Mouse (Mus musculus): ENCODE results near the gene Map3k13. TPM values are rescaled to one million over a fixed set of nuclear protein-coding genes. Genes with fewer than 3 reads are reported as not detected.
"Not testable (repeated sequence)": the region's sequence is repeated elsewhere in the genome, so short reads cannot be mapped to it uniquely, and the experiment has no call there.

Map3k13 gene
- total RNA-seq, 1 experiment, result 0.36 TPM

DNA sequence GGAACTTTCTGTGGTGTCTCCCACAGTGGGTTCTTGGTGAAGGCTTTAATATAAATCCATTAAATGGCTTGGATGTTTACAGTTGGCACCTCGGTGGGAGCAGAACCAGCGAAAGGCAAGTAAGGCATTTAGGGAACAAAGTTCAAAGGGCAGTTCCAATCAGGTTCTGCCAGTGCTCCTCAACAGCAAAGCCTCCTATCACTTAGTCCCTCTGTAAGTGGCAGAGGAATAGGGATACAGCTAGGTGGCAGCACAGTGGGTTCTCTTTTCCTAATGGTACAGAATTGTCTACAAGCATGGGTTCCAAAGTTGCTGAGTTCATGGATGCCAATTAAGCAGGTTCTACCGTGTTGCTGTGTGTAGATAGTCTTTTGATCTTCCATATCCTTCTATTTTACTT, 5.6 kb upstream of the Map3k13 start:
- TF ChIP-seq HCFC1 (IDR thresholded peaks at IDR 0.05; ENCODE audit: borderline replicate concordance, insufficient read depth, low read length) (no peak), CHD2 (IDR thresholded peaks at IDR 0.05; ENCODE audit: low read depth, low read length) (no peak)
- Histone ChIP-seq H3K27ac (ENCODE audit: insufficient read depth, low read depth, low read length, poor library complexity, severe bottlenecking) (no peak overlapping the region), H3K36me3 (ENCODE audit: control insufficient read depth, insufficient read depth, low read length, poor library complexity, severe bottlenecking) (no peaks in the 10 kb centered on the region), H3K9me3 (ENCODE audit: control insufficient read depth, insufficient read depth, low read depth, low read length) (no peaks in the 10 kb centered on the region), H3K4me3 (ENCODE audit: insufficient read depth in 1 of 2, low read depth in 1 of 2, low read length in 2 of 2, poor library complexity in 1 of 2, severe bottlenecking in 1 of 2) (no peak overlapping the region), H3K4me1 (ENCODE audit: control insufficient read depth in 2 of 2, insufficient read depth in 2 of 2, low read length in 2 of 2, poor library complexity in 1 of 2) (peaks cover 0 to 3% of the 10 kb centered on the region in 2 experiments; a peak in 1 of 4 replicates), H3K9ac (ENCODE audit: insufficient read depth, low read depth, low read length, poor library complexity, severe bottlenecking) (no peak overlapping the region)
- in situ Hi-C loops (cut with MboI; ENCODE audit: low sequenced_read_pairs in 2 of 2, unreplicated experiment in 2 of 2), result no loop called here
- DNase-seq (ENCODE audit: low read depth, low spot score), result no peak

- H3K4me3 ChIP-seq (ENCODE audit: insufficient read depth in 1 of 2, low read depth in 1 of 2, low read length in 2 of 2, poor library complexity in 1 of 2, severe bottlenecking in 1 of 2), result no peak overlapping the region
- in situ Hi-C loops (cut with MboI; ENCODE audit: low sequenced_read_pairs in 2 of 2, unreplicated experiment in 2 of 2), result no loop called here
- no peak for TF ChIP-seq HCFC1 (IDR thresholded peaks at IDR 0.05; ENCODE audit: borderline replicate concordance, insufficient read depth, low read length)
- TF ChIP-seq ZNF384 (IDR thresholded peaks at IDR 0.05; ENCODE audit: low read depth, low read length), result no peak
- no peak for TF ChIP-seq ZC3H11A (IDR thresholded peaks at IDR 0.05; ENCODE audit: borderline replicate concordance, low read depth, low read length)
- no peak for TF ChIP-seq CHD2 (IDR thresholded peaks at IDR 0.05; ENCODE audit: low read depth, low read length)
- no peak for TF ChIP-seq MAFK (IDR thresholded peaks at IDR 0.05; ENCODE audit: insufficient read depth, low read depth, low read length)
These were observed 5.0 kb upstream of the Map3k13 start for GRCm38 (mm10) chr16:21789180-21789579.

GRCm38 (mm10) chr16:21790469-21790868, 3.7 kb upstream of the Map3k13 start:
- no peak overlapping the region for H3K9ac ChIP-seq (ENCODE audit: insufficient read depth, low read depth, low read length, poor library complexity, severe bottlenecking)
- in situ Hi-C loops (cut with MboI; ENCODE audit: low sequenced_read_pairs in 2 of 2, unreplicated experiment in 2 of 2), result no loop called here
- no peak overlapping the region for H3K27ac ChIP-seq (ENCODE audit: insufficient read depth, low read depth, low read length, poor library complexity, severe bottlenecking)
- peaks cover 2 to 3% of the 10 kb centered on the region in 2 experiments; a peak in 1 of 4 replicates for H3K4me1 ChIP-seq (ENCODE audit: control insufficient read depth in 2 of 2, insufficient read depth in 2 of 2, low read length in 2 of 2, poor library complexity in 1 of 2)
- H3K36me3 ChIP-seq (ENCODE audit: control insufficient read depth, insufficient read depth, low read length, poor library complexity, severe bottlenecking), result no peaks in the 10 kb centered on the region
- no peak for TF ChIP-seq MAFK (IDR thresholded peaks at IDR 0.05; ENCODE audit: insufficient read depth, low read depth, low read length)
- no peak for TF ChIP-seq CHD2 (IDR thresholded peaks at IDR 0.05; ENCODE audit: low read depth, low read length)
- no peak for TF ChIP-seq ZC3H11A (IDR thresholded peaks at IDR 0.05; ENCODE audit: borderline replicate concordance, low read depth, low read length)
- TF ChIP-seq HCFC1 (IDR thresholded peaks at IDR 0.05; ENCODE audit: borderline replicate concordance, insufficient read depth, low read length), result no peak
- no peak for TF ChIP-seq ZNF384 (IDR thresholded peaks at IDR 0.05; ENCODE audit: low read depth, low read length)
- DNase-seq (ENCODE audit: low read depth, low spot score), result no peak
- H3K9me3 ChIP-seq (ENCODE audit: control insufficient read depth, insufficient read depth, low read depth, low read length), result no peaks in the 10 kb centered on the region
- no peak overlapping the region for H3K4me3 ChIP-seq (ENCODE audit: insufficient read depth in 1 of 2, low read depth in 1 of 2, low read length in 2 of 2, poor library complexity in 1 of 2, severe bottlenecking in 1 of 2)

More at GRCm38 (mm10) chr16:21789180-21789579, 5.0 kb upstream of the Map3k13 start:
- H3K36me3 ChIP-seq (ENCODE audit: control insufficient read depth, insufficient read depth, low read length, poor library complexity, severe bottlenecking), result no peaks in the 10 kb centered on the region
- H3K27ac ChIP-seq (ENCODE audit: insufficient read depth, low read depth, low read length, poor library complexity, severe bottlenecking), result no peak overlapping the region
- no peak for DNase-seq (ENCODE audit: low read depth, low spot score)
- peaks cover 0 to 3% of the 10 kb centered on the region in 2 experiments; a peak in 1 of 4 replicates for H3K4me1 ChIP-seq (ENCODE audit: control insufficient read depth in 2 of 2, insufficient read depth in 2 of 2, low read length in 2 of 2, poor library complexity in 1 of 2)
- no peak overlapping the region for H3K9ac ChIP-seq (ENCODE audit: insufficient read depth, low read depth, low read length, poor library complexity, severe bottlenecking)
- no peaks in the 10 kb centered on the region for H3K9me3 ChIP-seq (ENCODE audit: control insufficient read depth, insufficient read depth, low read depth, low read length)

- Histone ChIP-seq H3K9ac (ENCODE audit: insufficient read depth, low read depth, low read length, poor library complexity, severe bottlenecking) (no peak overlapping the region), H3K9me3 (ENCODE audit: control insufficient read depth, insufficient read depth, low read depth, low read length) (no peaks in the 10 kb centered on the region), H3K4me1 (ENCODE audit: control insufficient read depth in 2 of 2, insufficient read depth in 2 of 2, low read length in 2 of 2, poor library complexity in 1 of 2) (peaks cover 2 to 3% of the 10 kb centered on the region in 2 experiments; a peak in 1 of 4 replicates), H3K4me3 (ENCODE audit: insufficient read depth in 1 of 2, low read depth in 1 of 2, low read length in 2 of 2, poor library complexity in 1 of 2, severe bottlenecking in 1 of 2) (no peak overlapping the region), H3K36me3 (ENCODE audit: control insufficient read depth, insufficient read depth, low read length, poor library complexity, severe bottlenecking) (no peaks in the 10 kb centered on the region), H3K27ac (ENCODE audit: insufficient read depth, low read depth, low read length, poor library complexity, severe bottlenecking) (no peak overlapping the region)
- TF ChIP-seq ZNF384 (IDR thresholded peaks at IDR 0.05; ENCODE audit: low read depth, low read length), result no peak
- TF ChIP-seq CHD2 (IDR thresholded peaks at IDR 0.05; ENCODE audit: low read depth, low read length), result no peak
- TF ChIP-seq HCFC1 (IDR thresholded peaks at IDR 0.05; ENCODE audit: borderline replicate concordance, insufficient read depth, low read length), result no peak
- no peak for TF ChIP-seq MAFK (IDR thresholded peaks at IDR 0.05; ENCODE audit: insufficient read depth, low read depth, low read length)
- TF ChIP-seq ZC3H11A (IDR thresholded peaks at IDR 0.05; ENCODE audit: borderline replicate concordance, low read depth, low read length), result no peak
- DNase-seq (ENCODE audit: low read depth, low spot score), result no peak
- in situ Hi-C loops (cut with MboI; ENCODE audit: low sequenced_read_pairs in 2 of 2, unreplicated experiment in 2 of 2), result no loop called here
These were observed 2.4 kb upstream of the Map3k13 start for GRCm38 (mm10) chr16:21791779-21792178.

- H3K4me1 ChIP-seq (ENCODE audit: control insufficient read depth in 2 of 2, insufficient read depth in 2 of 2, low read length in 2 of 2, poor library complexity in 1 of 2); DNase-seq (ENCODE audit: low read depth, low spot score); H3K27ac ChIP-seq (ENCODE audit: insufficient read depth, low read depth, low read length, poor library complexity, severe bottlenecking); H3K9me3 ChIP-seq (ENCODE audit: control insufficient read depth, insufficient read depth, low read depth, low read length); H3K36me3 ChIP-seq (ENCODE audit: control insufficient read depth, insufficient read depth, low read length, poor library complexity, severe bottlenecking); H3K9ac ChIP-seq (ENCODE audit: insufficient read depth, low read depth, low read length, poor library complexity, severe bottlenecking); in situ Hi-C loops (cut with MboI; ENCODE audit: low sequenced_read_pairs in 2 of 2, unreplicated experiment in 2 of 2): not testable (repeated sequence)
- H3K4me3 ChIP-seq (ENCODE audit: insufficient read depth in 1 of 2, low read depth in 1 of 2, low read length in 2 of 2, poor library complexity in 1 of 2, severe bottlenecking in 1 of 2), result peak overlapping the region in 1 of 2 experiments; percentile 63; a peak in 2 of 4 replicates
These were observed 901 bp upstream of the Map3k13 start for GRCm38 (mm10) chr16:21793080-21793810.
